Mouse (Mus musculus) olfactory bulb, adult 2 months (tissue): Measurements from ENCODE around the gene Col16a1.

Experiments
- CTCF ChIP-seq: fragments of 200-500 bp; IDR thresholded peaks from 2 replicates; pipeline ENCODE4 v1.5.1; 2012; ENCODE audit warnings: low read depth, mild to moderate bottlenecking, low read length, moderate library complexity; ENCODE audit not compliant: insufficient read depth
- POLR2A ChIP-seq: fragments of 200-500 bp; IDR thresholded peaks from 2 replicates; pipeline ENCODE4 v1.6.1; 2012; ENCODE audit warnings: mild to moderate bottlenecking, low read depth, low read length, moderate library complexity; ENCODE audit not compliant: insufficient read depth

DNA sequence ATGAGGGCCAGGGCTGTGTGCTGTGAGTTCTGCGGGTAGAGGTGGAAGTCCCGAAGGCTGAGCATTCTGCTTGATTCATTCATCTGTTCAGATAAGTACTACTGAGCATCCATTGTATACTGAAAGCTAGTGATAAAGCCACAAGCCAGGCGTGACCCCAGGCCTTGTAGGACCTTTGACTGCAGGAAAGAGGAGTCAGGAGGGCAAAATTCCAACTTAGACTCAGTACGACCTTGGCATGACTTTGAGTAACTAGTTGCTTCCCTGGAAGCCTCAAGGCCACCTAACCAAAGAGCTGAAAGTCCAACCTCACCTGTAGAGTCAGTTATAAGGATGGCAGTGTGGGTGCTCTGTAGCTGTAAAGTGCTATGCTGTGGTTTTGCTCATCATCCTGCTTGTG is 73.1 kb downstream of the Col16a1 start:
- TF ChIP-seq CTCF (no peak), POLR2A (no peak)
